Mouse (Mus musculus): ENCODE results near the gene Npr3. TPM values are rescaled to one million over a fixed set of nuclear protein-coding genes. Genes with fewer than 3 reads are reported as not detected.

The Npr3 gene
- 1.5 TPM in 2 replicates for polyA plus RNA-seq (2015; fragmentation: Nextera tagmentation; extraction: Ambion mirVana)

DNA sequence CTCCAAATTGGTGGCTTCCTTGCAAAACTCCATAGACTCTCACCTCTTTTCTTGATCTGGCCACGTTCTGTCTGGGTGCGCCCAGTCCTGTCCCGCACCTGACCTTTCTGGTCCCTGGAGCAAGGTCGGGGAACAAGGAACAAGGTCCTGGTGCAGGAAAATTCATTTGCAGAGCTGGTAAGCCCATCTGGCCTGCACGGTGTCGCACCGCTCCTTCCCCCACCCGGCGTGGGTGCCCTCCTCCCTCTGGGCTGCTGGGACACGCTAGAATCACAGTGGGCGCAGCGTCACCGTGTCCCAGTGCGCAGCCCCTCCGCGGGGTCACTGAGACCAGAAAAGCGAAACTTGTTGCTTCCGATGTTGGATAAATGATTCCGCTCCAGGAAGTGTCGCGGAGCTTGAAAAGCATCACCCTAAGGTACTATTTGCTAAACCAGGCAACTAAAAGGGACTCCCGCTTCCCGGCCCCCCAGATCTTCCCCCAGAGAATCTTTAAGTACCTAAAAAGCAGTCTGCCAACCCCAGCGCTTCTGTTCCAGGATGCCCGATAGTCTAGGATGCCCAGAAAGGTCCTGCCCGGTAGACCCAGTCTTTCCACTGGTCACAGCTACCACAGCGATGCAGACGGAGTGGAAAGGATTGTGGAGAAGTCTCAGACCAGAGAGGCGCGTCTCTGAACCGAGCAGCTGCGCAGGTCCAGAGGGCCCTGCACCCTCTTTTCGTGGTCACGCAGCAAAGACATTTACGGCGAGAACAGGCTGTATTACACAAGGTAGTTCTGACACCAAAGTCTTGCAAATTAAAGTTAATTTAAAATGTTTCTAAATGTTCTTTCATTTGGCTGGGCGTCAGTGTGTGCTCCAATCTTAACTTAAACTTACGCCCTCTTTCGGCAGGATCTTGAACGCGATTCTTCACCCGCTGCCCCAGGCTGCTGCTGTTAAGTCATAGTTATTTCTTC lies at the start of gene Npr3:
TSS of gene Npr3 (minus strand) at position 717 of the 961 bp plus-strand sequence.
- no peak within 1 kb of the TSS for H3K9ac ChIP-seq
- WGBS (ENCODE audit: insufficient replicate concordance), result under 1% methylated on average over 42 of the region's 42 CpGs
- 0 out of 2 replicates have a peak, but pooled peaks have one; percentile 10 for ATAC-seq (ENCODE audit: insufficient read depth)
- H3K27ac ChIP-seq (replicated peaks), result 0 out of 2 replicates have a peak within 1 kb of the TSS, but pooled peaks have one; percentile 29
- H3K4me2 ChIP-seq, result peak within 1 kb of the TSS; percentile 63
- H3K27me3 ChIP-seq, result peaks cover 67% of the 10 kb centered on the region
- H3K4me1 ChIP-seq (replicated peaks), result peaks cover 5% of the 10 kb centered on the region
- H3K9me3 ChIP-seq (replicated peaks), result no peaks in the 10 kb centered on the region
- no peaks in the 10 kb centered on the region for H3K36me3 ChIP-seq (replicated peaks)
- peak within 1 kb of the TSS; percentile 50 for H3K4me3 ChIP-seq (replicated peaks)

DNA sequence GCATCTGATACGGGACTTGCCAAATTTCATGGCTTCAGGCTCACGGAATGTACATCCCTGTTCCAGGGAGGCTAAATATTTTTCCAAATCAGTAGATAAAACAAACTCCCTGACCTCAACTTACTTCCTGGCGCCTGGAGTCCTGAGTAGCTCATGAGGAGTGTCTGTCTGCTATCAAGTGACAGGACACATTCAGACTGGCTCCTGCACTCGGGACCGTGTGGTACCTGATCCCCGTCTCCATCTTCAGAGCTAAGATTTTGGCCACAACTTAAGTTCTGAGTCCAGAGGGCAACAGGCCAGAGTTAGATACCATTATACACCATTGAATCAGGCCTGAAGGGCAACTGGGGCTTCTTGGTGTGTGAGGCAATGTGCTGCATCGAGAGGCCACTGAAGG lies 49.0 kb upstream of the Npr3 start:
- H3K9me3 ChIP-seq (replicated peaks), result no peaks in the 10 kb centered on the region
- no peak for ATAC-seq (ENCODE audit: insufficient read depth)
- WGBS (ENCODE audit: insufficient replicate concordance), result 57% methylated on average over 7 of the region's 7 CpGs

DNA sequence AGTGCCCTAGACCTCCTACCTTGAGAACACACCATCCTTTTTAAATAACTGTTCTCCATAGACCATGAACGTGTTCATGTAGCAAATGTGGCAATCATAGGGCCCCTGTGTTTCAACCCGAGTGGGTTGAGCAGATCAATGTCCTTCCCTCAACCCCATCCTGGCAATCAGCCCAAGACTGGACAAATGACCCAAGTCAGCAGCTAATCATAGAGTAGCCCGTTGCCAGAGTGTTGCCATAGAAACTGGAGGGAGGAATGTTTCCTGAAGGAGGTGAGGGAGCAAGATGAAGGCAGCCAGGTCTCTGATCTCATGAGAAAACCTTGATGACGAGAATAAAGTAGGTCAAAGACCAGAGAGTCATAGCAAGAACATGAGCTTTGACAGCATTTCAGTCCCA lies 47.1 kb upstream of the Npr3 start:
- no peaks in the 10 kb centered on the region for H3K36me3 ChIP-seq (replicated peaks)
- H3K9ac ChIP-seq, result no peak overlapping the region
- H3K9me3 ChIP-seq (replicated peaks), result no peaks in the 10 kb centered on the region
- no peak for ATAC-seq (ENCODE audit: insufficient read depth)
- H3K4me2 ChIP-seq, result no peak overlapping the region
- 40% methylated on average over 4 of the region's 4 CpGs for WGBS (ENCODE audit: insufficient replicate concordance)
- H3K27ac ChIP-seq (replicated peaks), result no peak overlapping the region
- H3K27me3 ChIP-seq, result no peaks in the 10 kb centered on the region
- no peak overlapping the region for H3K4me3 ChIP-seq (replicated peaks)
- no peaks in the 10 kb centered on the region for H3K4me1 ChIP-seq (replicated peaks)

More for the DNA sequence above, 49.0 kb upstream of the Npr3 start:
- H3K4me2 ChIP-seq, result no peak overlapping the region
- H3K9ac ChIP-seq, result no peak overlapping the region
- no peak overlapping the region for H3K27ac ChIP-seq (replicated peaks)
- H3K36me3 ChIP-seq (replicated peaks), result no peaks in the 10 kb centered on the region
- no peaks in the 10 kb centered on the region for H3K4me1 ChIP-seq (replicated peaks)
- no peaks in the 10 kb centered on the region for H3K27me3 ChIP-seq
- no peak overlapping the region for H3K4me3 ChIP-seq (replicated peaks)

DNA sequence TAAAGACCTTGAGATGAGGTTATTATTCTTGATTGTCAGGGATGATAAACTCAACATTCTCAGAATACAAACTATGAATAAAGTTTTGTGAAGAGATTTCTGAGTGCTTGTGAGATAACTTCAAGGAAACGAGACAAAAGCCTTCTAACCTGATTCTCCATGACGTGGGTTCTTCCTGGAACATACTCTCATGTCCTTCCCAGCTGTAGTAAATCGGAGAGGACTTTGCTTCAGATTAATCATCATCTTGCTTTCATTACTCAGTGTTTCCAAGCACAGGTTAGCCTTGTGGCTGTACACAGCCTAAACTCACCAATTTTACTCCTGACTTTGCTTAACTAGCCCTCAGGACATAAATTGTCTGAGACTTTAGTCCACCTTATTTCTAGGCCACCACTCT lies 45.1 kb upstream of the Npr3 start:
- no peaks in the 10 kb centered on the region for H3K27me3 ChIP-seq
- no peaks in the 10 kb centered on the region for H3K4me1 ChIP-seq (replicated peaks)
- H3K4me2 ChIP-seq, result no peak overlapping the region
- no peak overlapping the region for H3K4me3 ChIP-seq (replicated peaks)
- no peak for ATAC-seq (ENCODE audit: insufficient read depth)
- H3K9me3 ChIP-seq (replicated peaks), result no peaks in the 10 kb centered on the region
- no peaks in the 10 kb centered on the region for H3K36me3 ChIP-seq (replicated peaks)
- no peak overlapping the region for H3K9ac ChIP-seq
- no peak overlapping the region for H3K27ac ChIP-seq (replicated peaks)
- 58% methylated on average over 3 of the region's 3 CpGs for WGBS (ENCODE audit: insufficient replicate concordance)

DNA sequence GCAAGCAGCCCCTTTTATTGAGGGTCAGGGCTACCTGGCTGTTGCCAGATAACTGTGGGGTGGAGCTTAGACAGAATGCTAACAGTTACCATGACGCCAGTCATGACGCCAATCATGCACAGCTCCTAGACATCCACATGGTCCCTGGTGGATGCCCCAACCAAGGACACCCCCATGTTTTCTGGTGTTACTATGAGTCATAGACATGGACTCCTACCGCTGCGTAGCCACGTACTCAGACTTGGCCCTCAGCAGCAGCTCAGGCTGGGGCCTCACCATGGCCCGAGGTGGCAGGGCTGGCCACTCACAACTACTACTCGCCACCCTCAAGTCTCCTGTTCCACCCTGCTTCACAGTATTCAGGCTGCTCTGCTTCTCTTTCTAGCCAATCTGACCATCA lies 44.1 kb upstream of the Npr3 start:
- Histone ChIP-seq H3K27ac (replicated peaks) (no peak overlapping the region), H3K4me2 (no peak overlapping the region), H3K27me3 (no peaks in the 10 kb centered on the region), H3K4me3 (replicated peaks) (no peak overlapping the region), H3K4me1 (replicated peaks) (no peaks in the 10 kb centered on the region), H3K36me3 (replicated peaks) (no peaks in the 10 kb centered on the region), H3K9ac (no peak overlapping the region), H3K9me3 (replicated peaks) (no peaks in the 10 kb centered on the region)
- 79% methylated on average over 7 of the region's 7 CpGs for WGBS (ENCODE audit: insufficient replicate concordance)
- no peak for ATAC-seq (ENCODE audit: insufficient read depth)

DNA sequence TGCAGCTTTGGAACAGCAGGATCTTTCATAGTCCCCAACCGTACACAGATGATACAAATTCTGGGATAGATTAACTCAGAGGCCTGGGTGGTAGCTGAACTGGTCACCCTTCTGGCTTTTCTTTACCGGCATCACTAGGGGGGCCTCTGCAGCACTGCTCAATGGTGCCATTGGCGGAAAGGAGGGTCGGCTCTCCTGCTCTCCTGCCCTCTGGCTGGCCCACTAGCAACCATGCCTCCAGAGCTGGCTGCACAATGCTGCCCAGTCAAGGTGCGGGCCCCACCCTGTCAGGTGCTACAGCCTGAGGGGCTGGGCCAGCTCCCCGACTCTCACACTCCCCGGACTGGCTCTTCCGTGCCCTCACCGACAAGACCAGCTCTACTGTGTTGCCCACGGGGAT lies 43.1 kb upstream of the Npr3 start:
- no peaks in the 10 kb centered on the region for H3K9me3 ChIP-seq (replicated peaks)
- no peak overlapping the region for H3K4me2 ChIP-seq
- H3K36me3 ChIP-seq (replicated peaks), result no peaks in the 10 kb centered on the region
- H3K9ac ChIP-seq, result no peak overlapping the region
- no peak overlapping the region for H3K4me3 ChIP-seq (replicated peaks)
- no peaks in the 10 kb centered on the region for H3K4me1 ChIP-seq (replicated peaks)
- no peaks in the 10 kb centered on the region for H3K27me3 ChIP-seq
- WGBS (ENCODE audit: insufficient replicate concordance), result 77% methylated on average over 10 of the region's 10 CpGs
- ATAC-seq (ENCODE audit: insufficient read depth), result no peak
- no peak overlapping the region for H3K27ac ChIP-seq (replicated peaks)

DNA sequence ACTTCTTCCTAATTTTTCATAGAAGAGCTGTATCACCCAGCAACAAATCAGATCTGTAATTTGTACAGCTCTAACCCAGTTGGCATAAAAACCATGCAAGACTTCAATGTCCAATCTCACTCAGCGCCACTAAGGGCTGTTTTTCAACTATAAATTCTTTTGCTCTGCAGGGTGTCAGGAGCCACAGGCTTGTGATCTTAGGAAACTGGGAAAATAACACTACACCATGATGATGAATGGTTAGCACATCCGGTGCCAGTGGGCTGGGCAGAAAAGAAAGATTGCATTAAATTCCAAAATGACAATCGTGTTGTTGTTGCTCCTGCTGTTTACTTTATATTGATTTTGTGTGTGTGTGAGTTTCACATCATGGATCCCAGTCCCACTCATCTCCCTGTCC lies 42.4 kb upstream of the Npr3 start:
- H3K27me3 ChIP-seq, result no peaks in the 10 kb centered on the region
- no peak overlapping the region for H3K4me2 ChIP-seq
- H3K9me3 ChIP-seq (replicated peaks), result no peaks in the 10 kb centered on the region
- no peak overlapping the region for H3K4me3 ChIP-seq (replicated peaks)
- WGBS (ENCODE audit: insufficient replicate concordance), result 72% methylated on average over 3 of the region's 3 CpGs
- no peaks in the 10 kb centered on the region for H3K36me3 ChIP-seq (replicated peaks)
- H3K27ac ChIP-seq (replicated peaks), result no peak overlapping the region
- H3K9ac ChIP-seq, result no peak overlapping the region
- no peak for ATAC-seq (ENCODE audit: insufficient read depth)
- H3K4me1 ChIP-seq (replicated peaks), result no peaks in the 10 kb centered on the region

DNA sequence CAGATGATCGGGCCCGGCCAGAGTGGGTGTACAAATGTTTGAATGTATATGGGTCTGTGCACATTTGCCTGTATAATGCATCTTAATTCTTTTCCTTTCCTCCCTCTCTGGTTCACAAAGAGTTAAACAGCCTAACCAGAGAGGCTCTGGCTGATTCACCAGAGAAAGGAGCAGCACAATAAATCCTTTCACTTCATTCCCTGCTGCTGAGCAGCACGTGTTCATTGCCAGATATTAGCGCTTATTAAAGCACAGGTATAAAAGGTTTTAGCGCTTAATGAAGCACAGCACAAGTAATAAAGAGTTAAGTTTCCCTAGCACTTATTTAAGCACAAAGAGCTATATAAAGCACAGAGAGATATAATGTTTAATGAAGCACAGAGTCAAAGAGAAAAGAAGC lies 33.8 kb upstream of the Npr3 start:
- Histone ChIP-seq H3K4me2 (no peak overlapping the region), H3K27me3 (no peaks in the 10 kb centered on the region), H3K9me3 (replicated peaks) (no peaks in the 10 kb centered on the region), H3K27ac (replicated peaks) (no peak overlapping the region), H3K36me3 (replicated peaks) (no peaks in the 10 kb centered on the region), H3K9ac (no peak overlapping the region), H3K4me1 (replicated peaks) (no peaks in the 10 kb centered on the region), H3K4me3 (replicated peaks) (no peak overlapping the region)
- no peak for ATAC-seq (ENCODE audit: insufficient read depth)
- 67% methylated on average over 5 of the region's 5 CpGs for WGBS (ENCODE audit: insufficient replicate concordance)

DNA sequence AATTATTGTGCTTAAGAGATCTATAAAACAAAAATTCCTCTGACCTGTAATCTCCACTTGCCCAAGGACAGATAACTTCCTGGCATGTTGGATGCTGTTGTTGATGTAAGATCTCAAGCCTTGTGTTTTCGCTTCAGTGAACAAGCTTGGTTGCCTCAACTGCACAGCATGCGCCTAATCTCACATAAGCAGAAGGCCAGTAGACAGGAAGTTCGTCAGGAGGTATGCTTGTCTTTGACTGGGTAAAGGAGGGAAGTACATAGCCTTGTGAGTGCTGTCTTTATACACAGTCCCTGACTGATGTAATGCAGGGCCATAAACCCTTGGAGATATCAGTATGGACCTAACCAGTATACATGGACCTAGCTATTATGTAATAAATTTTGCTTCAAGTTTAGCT lies 20.7 kb upstream of the Npr3 start:
- no peak overlapping the region for H3K4me3 ChIP-seq (replicated peaks)
- 42% methylated on average over 3 of the region's 3 CpGs for WGBS (ENCODE audit: insufficient replicate concordance)
- no peaks in the 10 kb centered on the region for H3K36me3 ChIP-seq (replicated peaks)
- no peak overlapping the region for H3K27ac ChIP-seq (replicated peaks)
- H3K4me2 ChIP-seq, result no peak overlapping the region
- no peaks in the 10 kb centered on the region for H3K27me3 ChIP-seq
- H3K9ac ChIP-seq, result no peak overlapping the region
- no peak for ATAC-seq (ENCODE audit: insufficient read depth)
- H3K4me1 ChIP-seq (replicated peaks), result no peaks in the 10 kb centered on the region
- no peaks in the 10 kb centered on the region for H3K9me3 ChIP-seq (replicated peaks)

DNA sequence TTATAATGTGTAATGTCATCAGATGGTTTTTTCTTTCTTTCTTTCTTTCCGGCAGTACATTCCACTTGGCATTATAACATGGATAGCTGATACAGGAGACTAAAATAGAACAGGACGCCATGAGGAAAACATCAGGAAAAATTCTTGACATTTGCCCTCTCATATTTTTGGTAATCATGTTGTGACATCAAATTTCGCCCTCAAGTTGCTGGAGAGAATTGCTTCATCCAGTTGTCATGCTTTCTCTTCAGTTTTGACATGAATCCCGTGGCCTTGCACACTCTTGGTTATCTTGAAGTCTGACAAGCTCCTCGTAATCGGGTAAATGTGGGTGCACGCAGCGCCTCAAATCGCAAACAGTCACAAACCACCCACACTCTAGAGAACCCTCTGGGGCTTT lies 7.0 kb upstream of the Npr3 start:
- no peaks in the 10 kb centered on the region for H3K9me3 ChIP-seq (replicated peaks)
- no peak overlapping the region for H3K27ac ChIP-seq (replicated peaks)
- no peak for ATAC-seq (ENCODE audit: insufficient read depth)
- H3K4me1 ChIP-seq (replicated peaks), result no peaks in the 10 kb centered on the region
- 0 out of 2 replicates have a peak, but pooled peaks cover under 1% of the 10 kb centered on the region for H3K27me3 ChIP-seq
- H3K4me3 ChIP-seq (replicated peaks), result no peak overlapping the region
- 63% methylated on average over 9 of the region's 9 CpGs for WGBS (ENCODE audit: insufficient replicate concordance)
- no peaks in the 10 kb centered on the region for H3K36me3 ChIP-seq (replicated peaks)
- no peak overlapping the region for H3K4me2 ChIP-seq
- H3K9ac ChIP-seq, result no peak overlapping the region

DNA sequence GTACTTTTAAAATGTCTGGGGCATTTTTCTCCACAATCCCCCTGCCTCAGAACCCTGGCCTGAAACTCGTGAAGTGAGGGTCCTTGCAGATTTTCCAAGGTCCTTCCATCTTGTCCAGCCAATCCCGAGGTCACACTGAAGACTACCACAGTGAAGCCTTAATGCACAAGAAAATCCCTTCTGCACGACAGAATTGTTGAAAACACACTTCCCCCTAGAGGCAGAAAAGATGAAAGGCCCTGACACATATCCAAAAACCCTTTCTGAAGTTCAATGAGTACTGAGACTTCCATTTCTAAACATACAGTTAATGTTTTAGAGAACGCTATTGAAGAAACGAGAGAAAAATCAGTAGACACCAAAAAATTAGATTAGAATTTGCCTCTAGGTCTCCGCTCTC lies 2.8 kb upstream of the Npr3 start:
- no peak for ATAC-seq (ENCODE audit: insufficient read depth)
- WGBS (ENCODE audit: insufficient replicate concordance), result 27% methylated on average over 6 of the region's 6 CpGs
- H3K9ac ChIP-seq, result no peak overlapping the region

More for the DNA sequence above, 2.8 kb upstream of the Npr3 start:
- Histone ChIP-seq H3K9me3 (replicated peaks) (no peaks in the 10 kb centered on the region), H3K4me2 (no peak overlapping the region), H3K4me1 (replicated peaks) (peaks cover 5% of the 10 kb centered on the region), H3K4me3 (replicated peaks) (no peak overlapping the region), H3K36me3 (replicated peaks) (no peaks in the 10 kb centered on the region), H3K27ac (replicated peaks) (no peak overlapping the region), H3K27me3 (peaks cover 40% of the 10 kb centered on the region)
